Mouse (Mus musculus) left cerebral cortex, postnatal 14 days (tissue): ENCODE data around the gene Supt20. TPM values are rescaled to one million over a fixed set of nuclear protein-coding genes. Genes with fewer than 3 reads are reported as not detected.

ENCODE experiments used
- DNase-seq, 2 experiments: peaks; one replicate each; pipeline ENCODE4 v3.0.0; 2021 to 2022; ENCODE audit warnings: low spot score in 2 of 2, mixed read lengths in 1 of 2
- intact Hi-C: fragments of 180-260 bp; cut with DNase I; formaldehyde crosslinking; loops from one replicate; pipeline ENCODE4 v1.15.1; 2025
- long read RNA-seq, 2 experiments: library from polyadenylated mRNA; stranded (forward); transcript quantifications; one replicate each; pipeline ENCODE4 v2.0.0; 2021
- total RNA-seq, 2 experiments: library from RNA; stranded (reverse); gene quantifications; 2 replicates each; pipeline ENCODE4 v1.2.3; 2021

Supt20 gene
- total RNA-seq, result 10 to 100 TPM; 37.6 to 43.5 TPM
- long read RNA-seq, experiment 1, partial matches to known transcripts, result 2 of 28 reads
- long read RNA-seq, experiment 1, other reads (novel, unspliced or antisense), result 25 of 28 reads
- long read RNA-seq, experiment 2, partial matches to known transcripts, result 6 of 39 reads
- long read RNA-seq, experiment 2, other reads (novel, unspliced or antisense), result 31 of 39 reads

GRCm38 (mm10) chr3:54692202-54693055 lies at the start of gene Supt20:
Gene Supt20 (plus strand): TSS chr3:54692807.
- intact Hi-C loops, result loop anchor here (5.0 kb wide), 1 partner anchor 535 kb away; the partner anchor contains the start of gene Trpc4
- peak; percentile 93 for DNase-seq

DNA sequence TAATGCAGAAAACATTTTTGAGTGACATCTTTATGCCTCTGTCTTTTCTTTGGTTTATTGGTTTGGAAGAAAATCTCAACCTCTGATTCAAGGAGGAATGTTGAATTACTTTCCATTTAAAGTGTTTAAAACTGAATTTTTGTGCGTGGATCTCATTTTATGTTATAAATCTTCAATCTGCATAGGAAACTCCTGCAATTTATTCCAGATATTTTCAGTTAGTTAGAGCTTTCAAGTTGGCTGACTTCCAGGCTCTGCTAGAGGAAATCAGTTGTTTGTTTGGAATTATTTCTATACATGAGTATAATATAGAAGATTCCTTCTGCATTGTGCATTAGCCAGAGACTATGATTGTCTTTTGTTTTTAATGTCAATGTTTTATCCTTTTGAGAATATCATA lies 49.8 kb upstream of the Supt20 start:
- intact Hi-C loops, result no loop called here
- DNase-seq, result no peak

DNA sequence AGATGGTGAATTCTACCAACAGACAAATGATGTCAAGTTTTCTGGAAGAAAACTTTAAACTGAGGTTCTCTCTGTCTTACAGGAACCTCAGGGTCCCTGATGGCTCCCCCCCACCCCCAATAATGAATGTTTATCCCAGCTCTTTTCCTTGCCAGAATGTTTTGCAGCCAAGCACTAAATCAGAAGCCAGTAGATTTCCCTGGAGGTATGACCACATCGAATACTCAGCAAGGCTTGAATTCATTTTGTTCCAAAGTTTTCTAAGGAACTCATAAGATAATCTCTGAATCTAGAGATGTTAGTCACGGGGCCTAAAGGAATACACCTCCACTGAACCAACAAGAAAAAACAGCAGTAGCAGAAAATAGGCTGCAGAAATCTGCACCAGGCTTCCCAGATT lies 45.0 kb upstream of the Supt20 start:
- intact Hi-C loops, result no loop called here
- no peak for DNase-seq

GRCm38 (mm10) chr3:54651576-54651975 lies 41.0 kb upstream of the Supt20 start:
- intact Hi-C loops, result no loop called here
- DNase-seq, result no peak

GRCm38 (mm10) chr3:54654169-54654568 lies 38.4 kb upstream of the Supt20 start:
- no peak for DNase-seq
- intact Hi-C loops, result no loop called here

GRCm38 (mm10) chr3:54657090-54657489 lies 35.5 kb upstream of the Supt20 start:
- intact Hi-C loops, result no loop called here
- no peak for DNase-seq

DNA sequence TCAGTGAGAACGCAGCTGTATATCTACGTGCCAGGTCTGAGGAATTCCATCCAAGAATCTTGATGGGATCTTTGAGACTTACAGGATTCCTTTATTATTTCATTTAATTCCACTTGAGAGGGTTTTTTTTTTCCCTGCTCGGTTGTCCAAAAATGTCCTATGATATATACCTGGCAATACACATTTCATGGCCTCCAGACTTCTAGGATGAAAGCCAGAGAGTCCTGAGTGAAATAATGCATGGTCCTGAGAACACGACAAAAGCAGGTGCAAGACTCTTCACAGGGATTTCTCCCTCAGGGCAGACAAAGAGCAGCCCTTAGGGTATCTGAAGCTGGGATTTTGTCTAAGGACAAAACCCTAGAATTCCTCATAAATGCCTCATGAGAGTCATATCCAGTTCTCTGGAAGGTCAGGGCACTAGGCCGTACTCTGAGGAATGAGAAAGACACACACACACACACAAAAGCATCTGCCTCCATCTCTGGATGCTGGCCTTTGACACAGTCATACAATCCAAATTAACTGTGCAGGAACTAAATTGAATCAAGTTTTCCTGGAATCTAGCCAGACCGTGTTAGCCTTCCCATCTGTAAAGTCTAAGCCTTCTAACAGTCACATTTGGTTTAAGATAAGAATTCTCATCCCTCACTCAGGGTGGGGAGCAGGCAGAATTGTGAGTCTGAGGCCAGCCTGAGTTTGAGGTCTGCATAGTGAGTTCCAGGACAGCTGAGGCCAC lies 34.5 kb upstream of the Supt20 start:
- no peak for DNase-seq
- intact Hi-C loops, result no loop called here

- no peak for DNase-seq
- intact Hi-C loops, result no loop called here
Observed at GRCm38 (mm10) chr3:54659736-54660135, 32.9 kb upstream of the Supt20 start.

DNA sequence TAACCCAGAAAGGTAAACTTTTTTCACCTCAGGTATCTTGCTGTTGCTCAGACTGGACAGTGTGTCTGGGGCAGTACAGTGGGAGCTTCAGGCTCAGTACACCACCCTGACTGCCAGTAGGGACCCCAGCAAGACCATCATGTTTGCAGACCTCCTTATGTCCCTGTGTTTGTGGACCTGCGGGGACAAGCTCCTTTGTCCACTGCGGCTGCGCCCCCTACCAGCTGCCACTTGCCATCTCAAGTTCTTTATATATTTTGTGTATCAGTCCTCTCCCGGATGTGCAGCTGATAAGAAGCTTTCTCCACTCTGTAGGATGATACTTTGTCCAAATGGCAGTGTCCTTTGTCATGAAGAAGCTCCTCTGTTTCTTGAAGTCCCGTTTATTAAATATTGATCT lies 30.2 kb upstream of the Supt20 start:
- intact Hi-C loops, result no loop called here
- no peak for DNase-seq

GRCm38 (mm10) chr3:54668141-54668540 lies 24.5 kb upstream of the Supt20 start:
- no peak for DNase-seq
- intact Hi-C loops, result no loop called here

- intact Hi-C loops, result no loop called here
- DNase-seq, result no peak
Observed at GRCm38 (mm10) chr3:54668722-54669121, 23.9 kb upstream of the Supt20 start.

GRCm38 (mm10) chr3:54669559-54669958 lies 23.0 kb upstream of the Supt20 start:
- intact Hi-C loops, result no loop called here
- DNase-seq, result no peak

GRCm38 (mm10) chr3:54672111-54672510 lies 20.5 kb upstream of the Supt20 start:
- intact Hi-C loops, result loop anchor here (1.0 to 5.0 kb wide), 2 partner anchors 315 to 515 kb away; partner anchors contain the start of gene Trpc4
- no peak for DNase-seq

GRCm38 (mm10) chr3:54672557-54673529 lies 19.8 kb upstream of the Supt20 start:
- DNase-seq, result peak; percentile 79 to 80
- intact Hi-C loops, result loop anchor here (1.0 to 5.0 kb wide), 2 partner anchors 316 to 516 kb away; partner anchors contain the start of gene Trpc4

GRCm38 (mm10) chr3:54676818-54677217 lies 15.8 kb upstream of the Supt20 start:
- intact Hi-C loops, result no loop called here
- DNase-seq, result peak in 1 of 2 experiments; percentile 25

DNA sequence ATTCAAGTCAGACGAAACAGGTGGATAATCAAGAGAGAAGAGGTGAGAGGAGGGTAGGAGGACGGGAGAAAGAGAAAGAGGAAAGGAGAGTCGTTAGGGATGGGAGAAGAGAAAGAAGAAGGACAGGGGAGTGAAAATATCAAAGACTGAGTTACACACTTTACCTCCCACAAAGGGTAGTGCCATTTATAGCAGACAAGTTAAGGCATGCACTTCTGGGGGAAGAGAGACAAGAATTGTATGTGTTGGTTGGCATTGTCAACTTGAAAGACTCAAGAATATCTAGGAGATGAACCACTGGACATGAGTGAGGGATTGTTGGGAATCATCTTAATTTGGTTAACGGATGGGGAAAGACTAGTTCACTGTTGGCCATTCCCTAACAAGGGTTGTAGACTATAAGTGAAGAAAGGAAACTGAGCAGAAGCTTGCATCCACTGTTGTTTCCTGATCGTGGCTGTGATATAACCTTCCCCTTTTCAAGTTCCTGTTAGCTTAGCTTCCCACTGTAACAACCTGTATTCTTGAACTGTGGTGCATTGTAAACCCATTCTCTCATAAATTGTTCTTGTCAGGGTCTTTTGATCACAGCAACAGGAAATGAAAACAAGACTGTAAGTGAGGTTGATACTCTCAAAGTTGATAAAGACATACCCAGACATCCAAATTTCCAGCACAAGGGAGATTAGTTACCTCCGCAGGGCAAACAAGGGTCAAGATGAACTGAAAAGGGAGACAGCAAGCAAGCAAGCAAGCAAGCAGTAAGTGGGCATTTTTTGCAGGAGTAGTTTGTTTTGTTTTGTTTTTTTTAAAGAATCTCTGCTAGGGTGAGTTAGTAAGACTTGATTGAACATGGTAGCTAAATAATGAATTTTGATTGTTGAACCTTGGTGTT lies 11.1 kb upstream of the Supt20 start:
- DNase-seq, result no peak
- intact Hi-C loops, result no loop called here

GRCm38 (mm10) chr3:54685202-54685601 lies 7.4 kb upstream of the Supt20 start:
- intact Hi-C loops, result loop anchor here (5.0 kb wide), 2 partner anchors 328 to 948 kb away; no protein-coding TSS in a partner anchor
- DNase-seq, result no peak

DNA sequence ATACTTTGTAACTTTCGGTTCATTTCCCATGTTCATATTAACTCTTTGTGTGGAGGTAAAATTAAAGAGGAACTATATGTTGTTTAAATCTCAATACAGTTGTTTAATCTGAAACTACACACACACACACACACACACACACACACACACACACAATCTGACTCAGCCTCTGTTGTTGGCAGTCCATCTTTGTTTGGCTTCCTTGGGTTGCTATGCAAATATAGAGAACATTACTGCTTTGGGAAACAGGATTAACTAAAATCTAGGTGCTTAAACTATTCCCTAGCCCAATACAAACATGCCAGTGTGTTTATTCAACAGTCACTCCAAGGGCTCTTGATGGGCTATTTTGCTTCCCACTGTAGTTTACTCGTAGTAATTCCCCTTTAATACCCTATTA lies 5.4 kb upstream of the Supt20 start:
- intact Hi-C loops, result loop anchor here (5.0 kb wide), 2 partner anchors 330 to 950 kb away; no protein-coding TSS in a partner anchor
- no peak for DNase-seq
